Mouse (Mus musculus) G1E (cell line): ENCODE results near the gene Prpf6.

ENCODE experiments used
- CTCF ChIP-seq: IDR thresholded peaks from 2 replicates; pipeline ENCODE4 v1.5.1; 2012; ENCODE audit warnings: low read depth, low read length, inconsistent platforms, mixed read lengths
- GATA1 ChIP-seq: IDR thresholded peaks from 2 replicates; pipeline ENCODE4 v1.6.1; 2012; ENCODE audit warnings: borderline replicate concordance, low read length, inconsistent platforms, mixed read lengths
- GATA2 ChIP-seq: IDR thresholded peaks from 2 replicates; pipeline ENCODE4 v1.6.1; 2012; ENCODE audit warnings: low read depth, low read length, inconsistent platforms, borderline replicate concordance
- POLR2AphosphoS5 ChIP-seq: IDR thresholded peaks from 2 replicates; pipeline ENCODE4 v1.6.1; 2012; ENCODE audit warnings: low read depth, low read length, inconsistent platforms; ENCODE audit not compliant: insufficient replicate concordance

- no peak for TF ChIP-seq GATA2
- TF ChIP-seq CTCF, result no peak
- TF ChIP-seq POLR2AphosphoS5, result no peak
- no peak; the same call in 1 of the 2 replicates for TF ChIP-seq GATA1
Observed at GRCm38 (mm10) chr2:181584411-181584942, 7.2 kb upstream of the Prpf6 start, which contains the start of gene Uckl1.
